9 mouse cellular contexts compared by ENCODE assay signal in the genomic region with DNA sequence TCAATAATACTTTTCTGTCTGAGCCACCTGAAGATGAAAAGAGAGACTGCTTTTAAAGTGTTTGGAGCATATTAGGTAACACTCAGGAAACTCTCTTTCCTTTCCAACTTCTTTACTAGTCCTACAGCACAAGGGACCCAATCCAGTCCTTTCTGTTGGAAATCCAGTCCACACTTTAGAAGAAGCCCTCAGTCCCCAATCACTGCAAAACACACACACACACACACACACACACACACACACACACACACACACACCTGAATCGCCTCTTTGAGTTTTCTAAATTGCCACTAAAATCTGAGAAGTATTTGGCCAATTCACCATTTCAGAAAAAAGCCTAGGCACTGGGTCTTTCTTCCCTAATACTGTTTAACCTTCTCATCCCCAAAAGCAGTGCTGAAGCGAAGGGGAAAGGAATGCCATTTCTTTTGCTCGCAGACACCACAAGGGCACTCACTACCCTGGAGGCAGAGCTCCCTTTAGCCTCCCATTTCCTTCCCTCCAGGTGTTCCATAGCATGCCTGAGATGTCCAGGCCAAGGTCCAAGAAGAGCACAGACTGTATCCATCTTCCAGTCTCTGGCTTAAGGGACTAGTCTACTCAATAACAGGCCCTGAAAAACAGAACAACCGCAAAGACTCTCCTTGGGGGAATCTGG. TPM values are rescaled to one million over a fixed set of nuclear protein-coding genes. Genes with fewer than 3 reads are reported as not detected.
DNase-seq lines count a peak whose midpoint lies in the region; ATAC-seq lines count a peak whose summit lies in the region.
"Had no signal": no experiment of that assay in that cellular context is flagged by ENCODE, and none has a peak within 500 bp of the region (broad histone marks: within the 10 kb centered on the region; RNA-seq: fewer than 3 reads in every experiment).

No protein-coding gene starts in this region.

- no peaks in the 10 kb centered on the region for H3K27me3 ChIP-seq in neural tube, embryonic 11.5 days (ENCODE audit: control insufficient read depth, insufficient read depth, low read length)
- no peaks in the 10 kb centered on the region for H3K27me3 ChIP-seq in hindbrain, embryonic 16.5 days (replicated peaks; ENCODE audit: control insufficient read depth, insufficient read depth, low read length)
- H3K27me3 ChIP-seq: midbrain, embryonic 12.5 days had no signal

- H3K9me3 ChIP-seq in neural tube, embryonic 11.5 days (ENCODE audit: control insufficient read depth, low read length) = no peaks in the 10 kb centered on the region
- no peaks in the 10 kb centered on the region for H3K9me3 ChIP-seq in hindbrain, embryonic 16.5 days (ENCODE audit: control insufficient read depth, low read length)
- H3K9me3 ChIP-seq: midbrain, embryonic 12.5 days had no signal

- WGBS in neural tube, embryonic 11.5 days = 23% methylated on average over 4 of the region's 4 CpGs
- WGBS in hindbrain, embryonic 16.5 days = 27% methylated on average over 4 of the region's 4 CpGs

- no peak for ATAC-seq in neural tube, embryonic 11.5 days (ENCODE audit: insufficient read depth, low FRiP score, low TSS enrichment)
- ATAC-seq in hindbrain, embryonic 16.5 days = no peak

- H3K4me2 ChIP-seq in neural tube, embryonic 11.5 days (ENCODE audit: low read depth) = no peak overlapping the region
- peak overlapping the region; percentile 12 for H3K4me2 ChIP-seq in hindbrain, embryonic 16.5 days (ENCODE audit: low read length)
- H3K4me2 ChIP-seq: midbrain, embryonic 12.5 days had no signal

- H3K36me3 ChIP-seq in neural tube, embryonic 11.5 days (ENCODE audit: control insufficient read depth, insufficient read depth, low read length) = no peaks in the 10 kb centered on the region
- H3K36me3 ChIP-seq in hindbrain, embryonic 16.5 days (ENCODE audit: control insufficient read depth, insufficient read depth, low read length) = no peaks in the 10 kb centered on the region
- H3K36me3 ChIP-seq: midbrain, embryonic 12.5 days had no signal

- H3K4me1 ChIP-seq in neural tube, embryonic 11.5 days (ENCODE audit: control insufficient read depth, insufficient read depth, low read length) = no peaks in the 10 kb centered on the region
- H3K4me1 ChIP-seq in hindbrain, embryonic 16.5 days (ENCODE audit: control insufficient read depth, insufficient read depth, low read depth, low read length) = no peaks in the 10 kb centered on the region

- H3K4me3 ChIP-seq in neural tube, embryonic 11.5 days (ENCODE audit: low read depth, low read length) = no peak overlapping the region
- no peak overlapping the region for H3K4me3 ChIP-seq in hindbrain, embryonic 16.5 days (ENCODE audit: low read length)
- H3K4me3 ChIP-seq: midbrain, embryonic 12.5 days had no signal

- DNase-seq in cerebellum, postnatal 10 days = peak; percentile 30 to 41
- no peak for DNase-seq in cerebellum, adult 9-11 months
- DNase-seq in neural tube, embryonic 11.5 days (ENCODE audit: low spot score) = peak; percentile 14
- DNase-seq in neural tube, embryonic 10.5 days (ENCODE audit: extremely low spot score, low spot score) = no peak
- DNase-seq in retina, postnatal 1 day = peak; percentile 73
- DNase-seq in ovary, adult 18-20 months (ENCODE audit: low spot score) = no peak
- DNase-seq in urinary bladder, postnatal 4 days (ENCODE audit: low spot score in 2 of 2) = no peak

- no peak overlapping the region for H3K27ac ChIP-seq in neural tube, embryonic 11.5 days (ENCODE audit: low read depth, low read length)
- H3K27ac ChIP-seq in hindbrain, embryonic 16.5 days (ENCODE audit: low read depth, low read length) = no peak overlapping the region
- H3K27ac ChIP-seq: midbrain, embryonic 12.5 days had no signal

- H3K9ac ChIP-seq in neural tube, embryonic 11.5 days (ENCODE audit: low read length) = no peak overlapping the region
- no peak overlapping the region for H3K9ac ChIP-seq in hindbrain, embryonic 16.5 days (ENCODE audit: low read depth, low read length)
- H3K9ac ChIP-seq: midbrain, embryonic 12.5 days had no signal

RNA-seq across cellular contexts. Expression of a gene that starts 28.4 kb away (rescaled TPM):
- 16.9 and 17.8 TPM in 2 replicates for polyA plus RNA-seq in neural tube, embryonic 11.5 days (2014; fragmentation: Nextera tagmentation; extraction: Ambion mirVana)
- polyA plus RNA-seq in hindbrain, embryonic 16.5 days (2015; fragmentation: Nextera tagmentation; extraction: Ambion mirVana) = 8.2 and 13.6 TPM in 2 replicates

Comparison
In these comparisons a context has a peak if more than half of its experiments do, and no peak if none do; other contexts are left out.
1. DNase-seq: peak in cerebellum, postnatal 10 days (2 of 2), neural tube, embryonic 11.5 days (single experiment) and retina, postnatal 1 day (single experiment); none in cerebellum, adult 9-11 months (single experiment), neural tube, embryonic 10.5 days (single experiment), ovary, adult 18-20 months (single experiment) and urinary bladder, postnatal 4 days (0 of 2).